Mouse (Mus musculus): ENCODE data around the gene Vps18.

Gene Vps18

GRCm38 (mm10) chr2:119336470-119336869, 47.9 kb downstream of the Vps18 start:
- POLR2A ChIA-PET: interaction anchor here (0.6 to 3.5 kb wide), 9 partner anchors 8 to 314 kb away, joined by 3 to 29 read pairs (median 5); partner anchors contain the start of genes Dll4 (in 2 of the 4), Chac1 (in 1 of the 4) and Ino80 (in 1 of the 4)
- CTCF ChIA-PET: interaction anchor here (0.7 to 2.5 kb wide), 5 partner anchors 8 to 196 kb away, joined by 3 to 33 read pairs (median 12); partner anchors contain the start of gene Dll4 (in 2 of the 4)

DNA sequence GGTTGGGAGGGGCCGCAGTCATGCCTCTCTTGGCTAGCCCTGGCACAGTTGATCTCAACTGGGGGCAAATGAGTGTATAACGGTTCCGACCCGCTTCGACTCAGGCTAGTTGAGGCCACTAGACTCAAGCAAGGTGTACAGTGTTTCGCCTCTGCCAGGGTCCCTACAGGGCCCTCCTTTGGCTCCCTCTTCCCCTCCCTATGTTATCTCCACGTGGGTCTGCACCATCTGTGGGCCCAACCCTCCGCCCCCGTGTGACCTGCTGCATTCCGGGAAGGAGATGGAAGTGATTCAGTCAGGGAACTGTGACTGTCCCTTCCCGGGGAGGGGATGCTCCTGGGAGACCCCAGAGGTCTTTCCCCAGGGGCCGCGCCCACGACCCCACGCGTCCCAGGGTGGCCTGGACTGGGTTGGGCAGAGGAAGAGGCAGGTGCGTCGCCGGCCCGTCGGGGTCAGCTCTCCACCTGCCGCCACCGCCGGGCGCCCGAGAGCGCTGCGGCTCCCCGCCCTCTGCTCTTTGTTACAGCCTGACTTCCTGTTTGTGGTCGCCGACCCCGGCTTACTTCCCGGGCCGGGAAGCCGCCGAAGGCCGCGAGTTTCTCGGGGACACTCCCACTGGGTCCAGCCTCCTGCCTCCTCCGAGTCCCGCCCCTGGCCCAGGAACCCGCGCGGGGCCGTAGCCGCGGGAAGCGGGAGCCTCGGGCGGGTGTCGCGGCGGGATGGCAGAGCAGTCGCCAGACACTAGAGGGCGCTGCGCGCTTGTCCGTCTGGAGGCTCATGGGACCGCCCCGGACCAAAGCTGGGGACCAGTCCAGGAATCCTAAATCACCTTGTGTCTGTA, 49.1 kb downstream of the Vps18 start:
- CTCF ChIA-PET: interaction anchor here (0.5 to 2.5 kb wide), 52 partner anchors 10 to 1641 kb away, joined by 3 to 33 read pairs (median 4); partner anchors contain the start of genes Dll4 (in 3 of the 4), Chac1 (in 2 of the 4), Vps18 (in 2 of the 4) and Ino80 (in 1 of the 4)
- POLR2A ChIA-PET: interaction anchor here (0.6 to 3.5 kb wide), 32 partner anchors 9 to 437 kb away, joined by 3 to 29 read pairs (median 4); partner anchors contain the start of genes Chac1 (in 2 of the 4), Dll4 (in 2 of the 4), Ino80 (in 2 of the 4) and Vps18 (in 1 of the 4)

DNA sequence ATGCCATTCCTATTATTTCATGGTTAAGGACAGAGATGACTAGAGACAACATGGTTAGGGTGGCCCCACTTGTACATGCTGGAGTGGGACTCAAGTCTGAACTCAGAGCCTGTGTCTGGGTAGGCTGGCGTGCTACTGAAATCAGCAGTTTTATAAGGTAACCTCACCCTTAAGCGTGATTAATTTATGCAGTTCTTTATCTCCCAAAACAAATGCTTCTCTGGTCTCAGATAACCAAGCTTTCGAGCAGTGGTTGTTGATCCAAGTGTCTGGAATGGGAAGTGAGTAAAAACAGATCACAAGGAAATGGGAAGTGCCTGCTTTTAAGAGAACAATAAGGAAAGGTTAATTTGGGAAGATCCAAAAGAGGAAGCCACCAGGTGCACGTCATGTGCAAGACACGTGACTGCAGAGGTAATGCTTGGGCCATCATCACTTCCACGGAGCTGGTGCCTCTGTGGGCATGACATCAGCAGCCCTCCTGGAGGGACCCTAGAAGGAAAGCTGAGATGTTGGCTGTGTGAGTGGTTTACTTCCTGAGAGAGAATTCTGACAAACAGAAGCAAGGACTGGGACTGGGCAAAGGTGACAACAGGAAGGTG, 56.1 kb downstream of the Vps18 start:
- POLR2A ChIA-PET: interaction anchor here in 3 of 4 experiments (0.8 to 2.9 kb wide), 18 partner anchors 8 to 582 kb away, joined by 3 to 29 read pairs (median 3); partner anchors contain the start of genes Dll4 (in 3 of the 3) and Ccdc9b (in 1 of the 3)
- CTCF ChIA-PET: interaction anchor here in 1 of 4 experiments (1.0 to 1.1 kb wide), 2 partner anchors 18 to 45 kb away, joined by 4 read pairs; no protein-coding TSS in a partner anchor

Data from embryonic stem cell, embryonic (primary cell).